Mouse (Mus musculus) liver, embryonic 15.5 days (tissue): ENCODE data around the gene Lonrf2. TPM values are rescaled to one million over a fixed set of nuclear protein-coding genes. Genes with fewer than 3 reads are reported as not detected.

ENCODE experiments used
- ATAC-seq: fragments of 200-750 bp; cut with Nextera tagmentation; 2 replicates; pipeline ENCODE4 v1.8.0; 2017; ENCODE audit warnings: moderate number of reproducible peaks, mild to moderate bottlenecking, moderate library complexity; ENCODE audit not compliant: insufficient read depth
- H3K27ac ChIP-seq: fragments of 300-500 bp; sonication (generic); replicated peaks from 2 replicates; pipeline ENCODE4 v1.5.1; 2015; ENCODE audit warnings: mild to moderate bottlenecking, inconsistent platforms
- H3K27me3 ChIP-seq: fragments of 300-500 bp; sonication (generic); 2 replicates; pipeline ENCODE4 v1.6.1; 2015; ENCODE audit warnings: mild to moderate bottlenecking, inconsistent platforms
- H3K36me3 ChIP-seq: fragments of 300-500 bp; sonication (generic); replicated peaks from 2 replicates; pipeline ENCODE4 v1.6.1; 2015; ENCODE audit warnings: moderate library complexity, mild to moderate bottlenecking, inconsistent platforms
- H3K4me1 ChIP-seq: fragments of 300-500 bp; sonication (generic); replicated peaks from 2 replicates; pipeline ENCODE4 v1.6.1; 2015; ENCODE audit warnings: inconsistent platforms
- H3K4me2 ChIP-seq: fragments of 300-500 bp; sonication (generic); 2 replicates; pipeline ENCODE4 v1.6.1; 2015; ENCODE audit warnings: moderate library complexity, mild to moderate bottlenecking, inconsistent platforms
- H3K4me3 ChIP-seq: fragments of 300-500 bp; sonication (generic); replicated peaks from 2 replicates; pipeline ENCODE4 v1.5.1; 2015; ENCODE audit warnings: mild to moderate bottlenecking, inconsistent platforms
- H3K9ac ChIP-seq: fragments of 300-500 bp; sonication (generic); 2 replicates; pipeline ENCODE4 v1.6.1; 2015; ENCODE audit warnings: moderate library complexity, mild to moderate bottlenecking, inconsistent platforms
- H3K9me3 ChIP-seq: fragments of 300-500 bp; sonication (generic); replicated peaks from 2 replicates; pipeline ENCODE4 v1.6.1; 2016; ENCODE audit warnings: inconsistent platforms
- WGBS: fragments of 180-500 bp; shearing (Covaris S2); methylation state at CpG from one replicate; pipeline ENCODE4 v1.1.7; 2015; ENCODE audit warnings: mixed read lengths; ENCODE audit not compliant: insufficient replicate concordance; 5-methylcytosine and 5-hydroxymethylcytosine counted together
- polyA plus RNA-seq: library from polyadenylated mRNA; unstranded; fragments of >200 nt; fragmentation: Nextera tagmentation; extraction: Ambion mirVana; gene quantifications from 2 replicates; pipeline ENCODE4 v1.2.1, GENCODE M21; 2015

Lonrf2 gene
- polyA plus RNA-seq, 1 experiment from 2014 or later: 0.08 TPM

- WGBS: 3% methylated on average over 93 of the region's 103 CpGs
- H3K4me1 ChIP-seq: no peaks in the 10 kb centered on the region
- no peaks in the 10 kb centered on the region for H3K36me3 ChIP-seq
- no peak overlapping the region for H3K27ac ChIP-seq
- H3K4me2 ChIP-seq: peak overlapping the region; percentile 51
- H3K4me3 ChIP-seq: peak overlapping the region; percentile 35
- H3K27me3 ChIP-seq: peaks cover 46% of the 10 kb centered on the region
- no peak for ATAC-seq
- no peak overlapping the region for H3K9ac ChIP-seq
- no peaks in the 10 kb centered on the region for H3K9me3 ChIP-seq
These were observed 689 bp downstream of the Lonrf2 start for GRCm38 (mm10) chr1:38835568-38836476.

- H3K27me3 ChIP-seq: peaks cover 46% of the 10 kb centered on the region
- no peaks in the 10 kb centered on the region for H3K36me3 ChIP-seq
- ATAC-seq: no peak
- WGBS: 23% methylated on average over 3 of the region's 3 CpGs
- H3K27ac ChIP-seq: no peak overlapping the region
- H3K9me3 ChIP-seq: no peaks in the 10 kb centered on the region
- no peak overlapping the region for H3K4me2 ChIP-seq
- no peak overlapping the region for H3K9ac ChIP-seq
- H3K4me1 ChIP-seq: no peaks in the 10 kb centered on the region
- H3K4me3 ChIP-seq: no peak overlapping the region
These were observed 1.6 kb downstream of the Lonrf2 start for GRCm38 (mm10) chr1:38834899-38835298.

- 35% methylated on average over 2 of the region's 2 CpGs for WGBS
- H3K4me3 ChIP-seq: no peak overlapping the region
- no peaks in the 10 kb centered on the region for H3K4me1 ChIP-seq
- no peak overlapping the region for H3K4me2 ChIP-seq
- no peak overlapping the region for H3K9ac ChIP-seq
- H3K9me3 ChIP-seq: no peaks in the 10 kb centered on the region
- H3K27me3 ChIP-seq: no peaks in the 10 kb centered on the region
- H3K27ac ChIP-seq: no peak overlapping the region
- ATAC-seq: no peak
- H3K36me3 ChIP-seq: no peaks in the 10 kb centered on the region
These were observed 11.6 kb downstream of the Lonrf2 start for GRCm38 (mm10) chr1:38824926-38825325.

- Histone ChIP-seq H3K4me3 (no peak overlapping the region), H3K27ac (no peak overlapping the region), H3K27me3 (no peaks in the 10 kb centered on the region), H3K4me2 (no peak overlapping the region), H3K9me3 (no peaks in the 10 kb centered on the region), H3K36me3 (no peaks in the 10 kb centered on the region), H3K4me1 (no peaks in the 10 kb centered on the region), H3K9ac (no peak overlapping the region)
- ATAC-seq: no peak
- 42% methylated on average over 2 of the region's 2 CpGs for WGBS
These were observed 12.7 kb downstream of the Lonrf2 start for GRCm38 (mm10) chr1:38823851-38824250.

GRCm38 (mm10) chr1:38819691-38820090 is 16.8 kb downstream of the Lonrf2 start:
- Histone ChIP-seq H3K9ac (no peak overlapping the region), H3K36me3 (no peaks in the 10 kb centered on the region), H3K4me2 (no peak overlapping the region), H3K4me3 (no peak overlapping the region), H3K4me1 (no peaks in the 10 kb centered on the region), H3K9me3 (no peaks in the 10 kb centered on the region), H3K27me3 (no peaks in the 10 kb centered on the region), H3K27ac (no peak overlapping the region)
- ATAC-seq: no peak

- Histone ChIP-seq H3K9ac (no peak overlapping the region), H3K4me2 (no peak overlapping the region), H3K4me3 (no peak overlapping the region), H3K4me1 (no peaks in the 10 kb centered on the region), H3K36me3 (no peaks in the 10 kb centered on the region), H3K9me3 (no peaks in the 10 kb centered on the region), H3K27me3 (no peaks in the 10 kb centered on the region), H3K27ac (no peak overlapping the region)
- 46% methylated on average over 3 of the region's 3 CpGs for WGBS
- no peak for ATAC-seq
These were observed 18.8 kb downstream of the Lonrf2 start for GRCm38 (mm10) chr1:38817671-38818070.

- WGBS: 63% methylated on average over 9 of the region's 9 CpGs
- no peaks in the 10 kb centered on the region for H3K36me3 ChIP-seq
- H3K4me3 ChIP-seq: no peak overlapping the region
- no peak overlapping the region for H3K9ac ChIP-seq
- ATAC-seq: no peak
- H3K4me1 ChIP-seq: no peaks in the 10 kb centered on the region
- no peak overlapping the region for H3K4me2 ChIP-seq
- H3K27me3 ChIP-seq: no peaks in the 10 kb centered on the region
- no peaks in the 10 kb centered on the region for H3K9me3 ChIP-seq
- H3K27ac ChIP-seq: no peak overlapping the region
These were observed 19.2 kb downstream of the Lonrf2 start for GRCm38 (mm10) chr1:38817268-38817667.

GRCm38 (mm10) chr1:38816306-38816705 is 20.2 kb downstream of the Lonrf2 start:
- no peak overlapping the region for H3K4me2 ChIP-seq
- 46% methylated on average over 4 of the region's 4 CpGs for WGBS
- no peak for ATAC-seq
- no peaks in the 10 kb centered on the region for H3K4me1 ChIP-seq
- H3K27me3 ChIP-seq: no peaks in the 10 kb centered on the region
- no peak overlapping the region for H3K27ac ChIP-seq
- no peak overlapping the region for H3K4me3 ChIP-seq
- H3K9me3 ChIP-seq: no peaks in the 10 kb centered on the region
- no peak overlapping the region for H3K9ac ChIP-seq
- no peaks in the 10 kb centered on the region for H3K36me3 ChIP-seq

GRCm38 (mm10) chr1:38807121-38807520 is 29.4 kb downstream of the Lonrf2 start:
- no peak overlapping the region for H3K9ac ChIP-seq
- no peaks in the 10 kb centered on the region for H3K9me3 ChIP-seq
- H3K27ac ChIP-seq: no peak overlapping the region
- ATAC-seq: no peak
- no peaks in the 10 kb centered on the region for H3K4me1 ChIP-seq
- H3K4me3 ChIP-seq: no peak overlapping the region
- 82% methylated on average over 4 of the region's 4 CpGs for WGBS
- H3K27me3 ChIP-seq: no peaks in the 10 kb centered on the region
- no peak overlapping the region for H3K4me2 ChIP-seq
- H3K36me3 ChIP-seq: no peaks in the 10 kb centered on the region

GRCm38 (mm10) chr1:38800402-38800801 is 36.1 kb downstream of the Lonrf2 start:
- no peak for ATAC-seq
- Histone ChIP-seq H3K9me3 (no peaks in the 10 kb centered on the region), H3K4me1 (no peaks in the 10 kb centered on the region), H3K27ac (no peak overlapping the region), H3K9ac (no peak overlapping the region), H3K4me3 (no peak overlapping the region), H3K4me2 (no peak overlapping the region), H3K27me3 (no peaks in the 10 kb centered on the region), H3K36me3 (no peaks in the 10 kb centered on the region)
- WGBS: 50% methylated on average over 7 of the region's 7 CpGs

GRCm38 (mm10) chr1:38799304-38799703 is 37.2 kb downstream of the Lonrf2 start:
- no peak overlapping the region for H3K9ac ChIP-seq
- no peaks in the 10 kb centered on the region for H3K4me1 ChIP-seq
- WGBS: 33% methylated on average over 3 of the region's 3 CpGs
- no peak overlapping the region for H3K4me3 ChIP-seq
- no peak overlapping the region for H3K4me2 ChIP-seq
- no peaks in the 10 kb centered on the region for H3K9me3 ChIP-seq
- H3K27me3 ChIP-seq: no peaks in the 10 kb centered on the region
- no peak for ATAC-seq
- no peak overlapping the region for H3K27ac ChIP-seq
- no peaks in the 10 kb centered on the region for H3K36me3 ChIP-seq

- H3K9me3 ChIP-seq: no peaks in the 10 kb centered on the region
- H3K27me3 ChIP-seq: no peaks in the 10 kb centered on the region
- no peak overlapping the region for H3K4me3 ChIP-seq
- H3K4me1 ChIP-seq: no peaks in the 10 kb centered on the region
- no peak overlapping the region for H3K27ac ChIP-seq
- ATAC-seq: no peak
- H3K9ac ChIP-seq: no peak overlapping the region
- H3K4me2 ChIP-seq: no peak overlapping the region
- 68% methylated on average over 6 of the region's 6 CpGs for WGBS
- H3K36me3 ChIP-seq: no peaks in the 10 kb centered on the region
These were observed 39.6 kb downstream of the Lonrf2 start for GRCm38 (mm10) chr1:38796936-38797335.
